Mouse (Mus musculus) R1 (cell line): ENCODE results near the gene Morc3.

ENCODE experiments used
- DNase-seq: peaks from one replicate; pipeline ENCODE4 v3.0.0-alpha.2; 2018; ENCODE audit warnings: low read depth, low spot score

Morc3 gene

GRCm38 (mm10) chr16:93831627-93832395, at the start of gene Morc3:
Gene Morc3 (plus strand): TSS chr16:93832121.
- DNase-seq: peak; percentile 99

GRCm38 (mm10) chr16:93784175-93784574, 47.7 kb upstream of the Morc3 start:
- DNase-seq: peak; percentile 53

GRCm38 (mm10) chr16:93785805-93786204, 46.1 kb upstream of the Morc3 start:
- peak; percentile 85 for DNase-seq

- no peak for DNase-seq
Observed at GRCm38 (mm10) chr16:93788388-93788787, 43.5 kb upstream of the Morc3 start.

- DNase-seq: no peak
Observed at GRCm38 (mm10) chr16:93788881-93789280, 43.0 kb upstream of the Morc3 start.

GRCm38 (mm10) chr16:93789971-93790755, 41.8 kb upstream of the Morc3 start:
- DNase-seq: peak; percentile 87

- peak; percentile 33 for DNase-seq
Observed at GRCm38 (mm10) chr16:93792981-93793630, 38.8 kb upstream of the Morc3 start.

- peak; percentile 79 for DNase-seq
Observed at GRCm38 (mm10) chr16:93794845-93795244, 37.1 kb upstream of the Morc3 start.

- peak; percentile 56 for DNase-seq
Observed at GRCm38 (mm10) chr16:93795391-93795790, 36.5 kb upstream of the Morc3 start.

- peak; percentile 27 for DNase-seq
Observed at GRCm38 (mm10) chr16:93797021-93797840, 34.7 kb upstream of the Morc3 start.

- no peak for DNase-seq
Observed at GRCm38 (mm10) chr16:93797841-93798492, 34.0 kb upstream of the Morc3 start.

GRCm38 (mm10) chr16:93798623-93799022, 33.3 kb upstream of the Morc3 start:
- no peak for DNase-seq

- no peak for DNase-seq
Observed at GRCm38 (mm10) chr16:93799071-93799470, 32.9 kb upstream of the Morc3 start.

- DNase-seq: peak; percentile 68
Observed at GRCm38 (mm10) chr16:93799936-93800335, 32.0 kb upstream of the Morc3 start.

GRCm38 (mm10) chr16:93807167-93807566, 24.8 kb upstream of the Morc3 start:
- DNase-seq: no peak

GRCm38 (mm10) chr16:93807961-93808554, 23.9 kb upstream of the Morc3 start:
- peak; percentile 46 for DNase-seq

GRCm38 (mm10) chr16:93815856-93816736, 15.8 kb upstream of the Morc3 start:
- DNase-seq: peak; percentile 96

- peak; percentile 94 for DNase-seq
Observed at GRCm38 (mm10) chr16:93816861-93817260, 15.1 kb upstream of the Morc3 start.

- DNase-seq: peak; percentile 68
Observed at GRCm38 (mm10) chr16:93817371-93817770, 14.6 kb upstream of the Morc3 start.
